Mouse (Mus musculus): ENCODE results near the gene Sh3glb1. TPM values are rescaled to one million over a fixed set of nuclear protein-coding genes. Genes with fewer than 3 reads are reported as not detected.

Sh3glb1 gene
- 55.3 and 86.4 TPM in 2 replicates for polyA plus RNA-seq (2012)

DNA sequence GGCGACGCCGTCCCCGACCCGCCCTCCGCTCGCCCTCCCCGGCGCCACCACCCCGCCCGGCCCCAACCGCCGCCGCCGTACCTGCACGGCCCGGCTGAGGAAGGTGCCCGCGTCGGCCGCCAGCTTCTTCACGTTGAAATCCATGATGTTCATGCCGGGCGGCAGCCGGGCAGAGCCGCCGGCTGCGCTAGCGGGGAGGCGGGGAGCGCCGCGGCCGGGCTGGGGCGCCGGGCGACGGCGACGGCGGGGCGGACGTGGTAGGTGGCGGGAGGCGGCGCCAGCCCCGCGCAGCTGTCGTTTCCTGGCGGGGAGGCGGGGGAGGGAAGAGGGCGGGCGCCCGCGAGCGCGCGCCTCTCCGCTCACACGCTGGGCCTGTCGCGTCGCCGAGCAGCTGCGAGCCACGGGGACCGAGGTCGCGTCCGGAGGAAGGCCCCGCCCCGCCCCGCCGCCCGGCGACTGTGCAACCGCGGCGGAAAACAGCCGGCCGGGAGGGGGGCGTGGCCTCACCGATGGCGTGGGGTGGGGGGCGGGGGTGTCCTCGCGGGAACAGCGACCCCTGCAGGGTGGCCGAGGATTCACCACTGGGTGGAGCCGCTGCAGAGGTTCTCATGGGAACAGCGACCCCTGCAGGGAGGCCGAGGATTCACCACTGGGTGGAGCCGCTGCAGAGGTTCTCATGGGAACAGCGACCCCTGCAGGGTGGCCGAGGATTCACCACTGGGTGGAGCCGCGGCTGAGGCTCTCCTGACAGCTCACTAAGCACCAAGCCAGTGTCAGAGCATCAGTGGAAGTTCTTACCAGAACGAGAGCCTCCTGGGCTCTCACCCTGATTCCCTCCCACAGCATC, at the start of gene Sh3glb1:
TSS of gene Sh3glb1 (minus strand) at position 435 of the 847 bp plus-strand sequence.
- TF ChIP-seq GATA1 (IDR thresholded peaks at IDR 0.05; ENCODE audit: low read length): no peak

DNA sequence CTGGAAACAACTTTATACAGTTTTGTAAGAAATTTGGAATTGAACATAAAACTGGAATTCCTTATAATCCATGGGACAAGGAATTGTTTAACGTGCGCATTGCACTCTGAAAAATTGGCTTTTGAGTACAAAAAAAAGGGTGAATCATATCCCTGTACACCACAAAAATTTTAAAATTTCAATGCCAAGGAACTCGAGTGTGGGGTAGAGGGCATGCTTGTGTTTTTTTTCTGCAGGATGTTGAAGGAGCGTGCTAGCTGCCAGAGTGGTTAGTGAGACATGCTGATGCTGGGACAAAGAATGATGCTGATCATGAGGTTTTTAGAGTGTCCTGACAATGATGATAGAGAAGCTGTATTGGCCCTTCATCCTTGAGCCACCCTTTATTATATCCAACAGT, 45.0 kb upstream of the Sh3glb1 start:
- no peak for TF ChIP-seq GATA1 (IDR thresholded peaks at IDR 0.05; ENCODE audit: low read length)

DNA sequence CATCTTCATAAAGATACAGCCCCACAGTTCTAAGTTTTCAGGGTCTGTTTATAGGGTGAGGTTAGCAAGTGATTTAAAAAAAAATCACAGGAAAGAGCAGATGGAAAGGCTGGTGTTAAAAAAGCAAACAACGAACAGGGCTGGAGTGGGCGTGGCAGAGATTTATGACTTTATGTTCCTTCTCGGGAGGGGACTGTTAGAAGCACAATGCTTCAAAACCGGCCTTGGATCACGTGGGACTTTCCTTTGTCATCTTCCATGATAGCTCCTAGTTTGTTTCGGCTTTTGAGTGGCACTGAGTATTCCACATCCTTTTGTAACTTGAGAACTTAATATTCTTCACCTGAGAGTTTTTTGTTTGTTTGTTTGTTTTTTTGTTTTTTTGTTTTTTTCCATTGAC, 41.3 kb upstream of the Sh3glb1 start:
- TF ChIP-seq GATA1 (IDR thresholded peaks at IDR 0.05; ENCODE audit: low read length): no peak

DNA sequence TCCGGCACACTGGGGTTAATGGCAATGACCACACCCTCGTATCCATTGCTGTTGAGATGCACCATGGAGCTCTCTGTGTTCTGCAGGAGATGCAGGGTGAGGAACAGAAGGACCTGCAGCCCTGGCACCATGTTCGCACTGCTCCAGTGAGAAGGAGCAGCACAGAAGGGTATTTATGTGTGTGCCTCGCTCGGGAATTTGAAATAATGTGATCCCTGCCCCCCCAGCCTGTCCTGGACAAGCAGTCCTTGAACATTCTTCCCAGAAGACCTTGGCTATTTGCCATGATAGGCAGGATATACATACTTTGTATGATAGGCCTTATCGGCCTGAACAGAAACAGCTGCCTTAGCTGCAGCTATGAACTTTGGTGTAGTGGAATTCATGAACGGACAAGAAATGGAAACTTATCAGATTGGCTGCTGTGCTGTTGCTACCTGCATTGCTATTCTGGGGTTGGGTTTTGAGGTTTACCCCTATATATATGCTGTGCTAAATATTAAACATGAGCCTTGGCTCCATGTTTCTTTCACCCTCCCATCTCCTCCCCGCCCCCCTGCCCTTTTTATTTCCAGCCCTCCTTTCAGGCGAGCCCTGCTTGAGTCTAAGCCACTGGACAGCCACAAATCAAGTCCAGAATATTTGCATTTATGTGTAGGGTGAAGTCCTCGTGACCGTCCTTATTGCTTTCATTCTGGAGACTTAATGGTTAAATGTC, 40.6 kb upstream of the Sh3glb1 start, which contains the start of gene Clca3a1:
TSS of gene Clca3a1 (minus strand) at position 386 of the 718 bp plus-strand sequence.
- TF ChIP-seq GATA1 (IDR thresholded peaks at IDR 0.05; ENCODE audit: low read length): peak; percentile 78

DNA sequence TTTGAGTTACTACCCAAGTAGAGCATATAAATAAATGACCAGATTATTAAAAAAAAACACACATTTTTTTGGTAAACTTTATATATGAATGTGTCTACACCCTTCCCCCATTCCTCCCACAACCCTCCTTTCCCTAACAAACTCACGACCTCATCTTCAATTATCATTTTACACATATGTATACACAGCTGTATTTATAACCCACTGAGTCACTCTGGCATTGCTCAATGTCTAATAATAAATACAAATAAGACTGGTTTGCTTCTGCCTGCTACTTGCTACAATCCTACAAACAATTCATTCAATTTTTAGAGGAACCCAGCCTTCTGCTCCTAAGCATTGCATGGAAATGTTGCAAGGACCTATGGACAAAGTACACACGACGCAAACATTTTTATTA, 39.6 kb upstream of the Sh3glb1 start:
- TF ChIP-seq GATA1 (IDR thresholded peaks at IDR 0.05; ENCODE audit: low read length): no peak

DNA sequence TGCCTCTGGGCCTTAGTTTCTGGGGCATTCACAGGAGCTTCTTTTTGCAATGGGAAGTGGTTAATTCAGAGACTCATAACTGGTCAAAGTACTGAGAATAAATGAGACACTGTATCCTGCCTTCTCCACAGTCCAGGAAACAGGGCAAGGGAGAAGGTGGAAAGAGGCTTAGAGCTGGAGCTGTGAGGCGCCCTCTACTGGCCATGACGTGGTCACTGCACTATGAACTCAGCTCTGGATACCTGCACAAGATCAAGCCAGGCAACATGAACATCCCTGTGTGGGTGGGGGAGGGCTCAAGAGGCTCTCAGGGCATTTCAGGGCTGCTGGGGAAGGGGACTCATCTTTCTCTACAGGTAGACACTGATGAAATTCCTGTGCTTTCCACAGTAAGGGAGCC, 33.0 kb upstream of the Sh3glb1 start:
- no peak for TF ChIP-seq GATA1 (IDR thresholded peaks at IDR 0.05; ENCODE audit: low read length)

DNA sequence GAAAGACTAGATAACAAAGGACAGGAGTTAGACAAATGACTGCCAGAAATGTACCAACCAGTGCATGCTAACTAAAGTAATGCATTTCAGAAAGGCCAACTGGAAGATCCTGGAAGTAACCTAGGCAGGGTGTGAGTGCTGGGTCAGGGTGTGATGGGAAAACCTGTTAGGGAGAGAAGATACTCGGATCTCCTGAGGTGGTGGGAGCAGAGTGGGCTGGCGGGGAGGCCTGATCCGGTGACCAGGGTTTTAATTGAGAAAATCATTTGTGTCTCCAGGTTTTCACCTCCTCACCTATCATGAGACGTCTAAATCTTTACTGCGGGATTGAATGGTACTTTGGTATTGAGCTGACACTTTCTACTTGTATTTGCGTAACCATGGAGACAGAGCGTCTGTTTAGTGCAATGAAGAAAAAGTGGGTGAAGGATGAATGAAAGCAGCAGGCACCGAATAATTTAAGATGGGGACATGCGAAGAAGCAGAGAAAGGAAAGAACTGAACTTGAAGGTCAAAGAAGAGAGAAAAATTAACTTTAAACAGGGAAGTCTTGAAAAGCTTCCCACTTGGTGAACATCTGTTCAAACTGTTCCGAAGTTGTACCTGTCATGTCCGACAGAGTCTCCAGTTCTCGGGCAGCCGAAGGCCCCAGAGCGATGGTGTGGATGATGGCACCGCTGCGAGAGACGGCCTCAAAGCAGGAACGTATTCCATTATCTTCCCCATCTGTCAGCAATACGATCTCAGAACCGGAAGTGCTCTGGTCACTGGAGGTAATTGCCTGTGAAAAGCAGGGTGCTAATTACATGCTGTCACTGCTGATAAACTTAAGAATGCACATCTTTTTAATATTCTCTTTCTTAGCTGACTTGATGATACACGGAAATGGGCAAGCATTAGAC, 29.2 kb upstream of the Sh3glb1 start:
- peak; percentile 47 for TF ChIP-seq GATA1 (IDR thresholded peaks at IDR 0.05; ENCODE audit: low read length)

DNA sequence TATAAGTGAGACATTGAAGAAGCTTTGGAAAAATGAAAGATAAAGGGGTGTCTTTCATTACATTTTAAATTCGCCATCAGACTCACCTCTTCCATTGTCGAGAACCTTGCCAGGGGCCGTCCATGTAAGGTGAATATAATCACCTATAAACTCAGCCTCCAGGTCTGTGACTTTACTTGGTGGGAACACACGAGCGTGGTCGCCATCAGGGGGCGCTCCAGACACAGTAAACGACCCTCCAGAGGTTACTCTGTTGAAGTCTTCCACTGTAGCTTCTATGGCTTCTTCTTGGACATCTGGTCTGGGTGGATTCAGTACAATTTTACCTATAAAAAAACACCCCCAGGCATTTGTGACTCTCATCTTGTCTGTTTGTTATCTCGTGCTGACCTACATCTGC, 16.7 kb upstream of the Sh3glb1 start:
- no peak for TF ChIP-seq GATA1 (IDR thresholded peaks at IDR 0.05; ENCODE audit: low read length)

DNA sequence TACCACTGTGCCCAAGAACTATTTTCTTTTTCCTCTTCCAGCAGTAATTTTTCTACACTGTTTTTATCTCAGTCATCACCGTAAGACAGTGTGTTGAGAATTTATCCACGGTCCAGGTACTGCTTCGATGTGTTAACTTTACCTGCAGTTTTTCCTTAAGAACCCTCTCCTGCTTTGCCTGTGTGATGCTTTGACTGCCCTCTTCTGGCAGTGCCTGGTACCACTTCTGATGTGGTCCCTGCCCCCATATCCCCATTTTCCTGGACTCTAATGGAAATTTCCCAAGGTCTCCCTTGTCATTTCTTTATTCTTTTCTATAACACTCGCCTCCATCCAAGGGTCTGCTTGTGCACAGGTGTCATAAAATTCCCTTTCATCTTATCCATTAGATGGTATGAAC, 3.3 kb upstream of the Sh3glb1 start:
- TF ChIP-seq GATA1 (IDR thresholded peaks at IDR 0.05; ENCODE audit: low read length): no peak

DNA sequence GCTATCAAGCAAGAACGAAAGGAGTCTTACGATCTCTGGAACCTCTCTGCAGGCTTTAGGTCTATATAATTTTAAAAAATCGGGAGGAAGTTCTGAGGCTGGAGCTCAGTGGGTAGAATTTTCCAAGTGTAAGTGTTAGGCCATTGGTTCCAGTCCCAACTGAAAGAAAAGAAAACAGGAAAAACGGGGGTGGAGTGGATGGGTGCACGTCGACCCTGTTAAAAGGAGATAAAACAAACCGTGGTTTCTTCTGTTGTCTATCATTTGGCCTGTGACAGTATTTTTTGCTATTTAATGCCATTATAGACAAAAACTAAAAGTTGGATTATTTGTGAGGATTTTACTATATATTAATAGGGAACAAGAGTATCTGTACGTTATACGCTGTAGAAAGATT, 1.7 kb upstream of the Sh3glb1 start:
- no peak for TF ChIP-seq GATA1 (IDR thresholded peaks at IDR 0.05; ENCODE audit: low read length)

DNA sequence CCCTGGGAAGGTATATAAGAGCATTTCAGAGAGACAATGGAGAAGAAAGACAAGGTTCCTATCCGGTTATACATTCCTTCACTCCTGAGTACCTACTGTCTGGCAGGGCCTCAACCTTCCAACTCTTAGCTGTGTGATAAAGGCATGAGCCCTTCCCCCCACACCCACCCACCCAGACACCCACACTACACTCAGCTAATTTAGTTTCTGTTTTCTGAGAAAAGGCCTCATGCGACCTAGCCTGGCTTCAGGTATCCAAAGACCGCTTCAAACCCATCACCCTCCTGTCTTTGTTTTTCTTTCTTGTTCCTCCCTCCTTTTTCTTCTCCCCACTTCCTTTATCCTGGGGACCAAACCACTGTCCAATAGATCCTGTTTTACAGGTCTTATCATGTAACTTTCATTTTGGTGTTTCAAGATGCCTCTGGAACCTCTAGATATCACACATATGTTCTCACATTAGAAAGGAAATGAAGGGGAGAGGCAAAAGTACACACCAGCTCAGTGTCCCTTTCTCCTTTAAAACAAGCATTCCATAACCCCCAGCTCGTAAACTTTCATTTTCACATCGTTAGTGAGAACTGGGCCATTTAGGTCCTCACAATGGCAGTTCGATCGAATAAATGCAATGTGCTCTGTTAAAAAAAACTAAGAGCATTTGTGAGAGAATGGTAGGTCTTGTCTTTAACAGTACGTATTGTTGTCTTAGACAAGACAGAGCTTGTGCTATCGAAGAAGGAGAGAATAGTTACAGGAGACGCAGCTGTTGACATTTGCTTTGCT, 1.1 kb upstream of the Sh3glb1 start:
- TF ChIP-seq GATA1 (IDR thresholded peaks at IDR 0.05; ENCODE audit: low read length): peak; percentile 9

DNA sequence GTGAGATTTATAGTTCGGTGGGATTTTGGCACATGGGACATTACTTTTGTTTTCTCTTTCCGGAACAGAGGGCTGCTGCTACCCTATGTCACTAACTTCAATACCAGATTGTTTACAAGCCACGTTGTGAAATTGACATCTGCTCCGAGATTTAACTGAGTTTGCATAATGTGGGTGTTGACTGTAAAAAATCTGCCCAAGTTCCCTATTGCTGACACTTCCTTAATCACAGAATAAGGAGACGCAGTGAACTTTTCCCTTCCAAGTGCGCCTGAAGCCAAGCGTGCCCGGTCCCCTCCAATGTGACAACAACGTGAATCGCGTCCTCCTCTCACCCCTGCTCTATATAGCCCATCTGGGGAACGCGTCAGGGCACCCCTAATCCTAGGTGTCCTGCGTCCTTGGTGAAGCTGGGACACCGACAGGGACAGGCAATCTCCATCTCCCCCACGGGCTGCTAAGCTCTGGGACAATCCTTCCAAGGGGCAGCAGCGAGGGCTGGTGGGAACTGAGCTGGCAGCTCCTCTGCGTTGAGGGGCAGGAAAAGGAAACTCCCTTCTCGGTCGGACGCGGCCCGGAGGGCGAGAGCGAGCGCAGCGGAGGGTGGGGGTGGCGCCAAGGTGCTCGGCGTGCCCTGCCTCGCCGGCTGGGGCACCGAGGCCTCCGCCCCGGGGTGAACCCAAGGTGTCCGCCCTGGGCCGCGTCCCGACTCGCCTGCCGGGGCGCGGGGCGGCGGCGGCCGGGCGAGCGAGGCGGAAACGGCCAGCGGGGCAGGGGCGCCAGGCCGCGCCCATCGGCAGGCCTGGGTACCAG, 841 bp downstream of the Sh3glb1 start:
- no peak for TF ChIP-seq GATA1 (IDR thresholded peaks at IDR 0.05; ENCODE audit: low read length)

DNA sequence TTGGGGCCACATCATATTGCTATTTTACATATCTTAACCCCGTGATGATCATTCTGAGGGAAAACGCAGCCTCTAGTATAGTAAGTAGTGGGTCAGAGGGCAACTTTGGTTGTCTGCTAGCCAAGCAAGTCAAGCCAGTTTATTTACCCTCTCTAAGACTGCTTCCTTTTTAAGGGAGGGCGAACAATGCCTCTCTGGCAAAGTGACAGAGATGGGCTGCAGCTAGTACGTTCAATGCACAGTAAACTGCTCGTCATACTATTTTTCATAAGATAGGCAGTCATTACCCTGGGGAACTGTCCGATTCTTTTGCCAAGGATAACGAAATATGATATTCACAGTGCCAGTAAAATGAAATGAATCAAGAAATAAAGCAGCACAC, 1.4 kb downstream of the Sh3glb1 start:
- TF ChIP-seq GATA1 (IDR thresholded peaks at IDR 0.05; ENCODE audit: low read length): no peak

DNA sequence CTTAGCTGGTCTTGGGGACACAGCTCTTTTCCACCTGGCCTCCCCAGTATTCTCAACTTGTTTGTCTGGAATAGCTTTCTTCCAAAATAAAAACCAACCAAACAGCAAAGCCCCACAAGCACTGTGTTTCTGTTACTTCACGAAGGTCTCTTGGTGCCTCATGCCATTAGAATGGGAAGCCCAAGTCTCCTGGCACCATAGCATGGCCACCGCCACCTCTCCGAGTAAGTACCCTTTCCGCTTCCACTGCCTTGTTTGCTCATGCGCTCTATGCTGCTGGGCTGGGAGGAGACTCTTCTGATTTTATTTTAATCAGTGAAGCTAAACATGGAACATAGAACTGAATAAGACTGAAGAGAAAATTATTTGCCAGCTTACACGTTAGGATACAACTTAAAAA, 2.3 kb downstream of the Sh3glb1 start:
- no peak for TF ChIP-seq GATA1 (IDR thresholded peaks at IDR 0.05; ENCODE audit: low read length)
